Mouse (Mus musculus): Measurements from ENCODE around the gene Tardbp. TPM values are rescaled to one million over a fixed set of nuclear protein-coding genes. Genes with fewer than 3 reads are reported as not detected.

Tardbp gene
- polyA plus RNA-seq (2012; rRNA removed) = 577 and 654 TPM in 2 replicates

DNA sequence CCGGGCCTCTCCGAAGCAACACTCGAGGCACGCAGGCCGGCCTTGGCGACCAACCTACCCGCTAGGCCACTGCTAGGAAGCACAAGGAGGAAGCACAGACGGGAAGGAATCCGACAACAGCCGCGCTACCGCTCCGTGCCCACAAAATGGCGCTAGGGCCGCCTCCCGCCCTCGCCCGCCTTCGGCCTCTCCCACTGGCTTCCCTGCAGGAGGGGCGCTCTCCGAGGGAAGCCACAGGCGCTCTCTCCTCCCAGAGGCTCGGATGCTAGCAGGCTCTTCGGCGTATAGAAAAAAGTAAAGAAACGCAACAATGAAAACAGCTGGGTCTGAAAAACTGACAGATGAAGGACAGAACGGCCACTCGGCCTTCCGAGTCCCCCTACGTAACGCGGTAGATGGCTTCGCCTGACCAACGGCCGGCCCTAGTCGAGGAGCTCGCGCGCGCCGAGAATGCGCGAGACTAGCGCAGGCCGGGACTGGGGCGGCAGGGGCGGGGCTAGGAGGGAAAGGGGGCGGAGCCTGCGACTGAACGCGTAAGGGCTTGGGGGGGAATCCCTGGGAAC, at the start of gene Tardbp:
Tardbp (minus strand) TSS at position 397 of the 563 bp plus-strand sequence.

DNA sequence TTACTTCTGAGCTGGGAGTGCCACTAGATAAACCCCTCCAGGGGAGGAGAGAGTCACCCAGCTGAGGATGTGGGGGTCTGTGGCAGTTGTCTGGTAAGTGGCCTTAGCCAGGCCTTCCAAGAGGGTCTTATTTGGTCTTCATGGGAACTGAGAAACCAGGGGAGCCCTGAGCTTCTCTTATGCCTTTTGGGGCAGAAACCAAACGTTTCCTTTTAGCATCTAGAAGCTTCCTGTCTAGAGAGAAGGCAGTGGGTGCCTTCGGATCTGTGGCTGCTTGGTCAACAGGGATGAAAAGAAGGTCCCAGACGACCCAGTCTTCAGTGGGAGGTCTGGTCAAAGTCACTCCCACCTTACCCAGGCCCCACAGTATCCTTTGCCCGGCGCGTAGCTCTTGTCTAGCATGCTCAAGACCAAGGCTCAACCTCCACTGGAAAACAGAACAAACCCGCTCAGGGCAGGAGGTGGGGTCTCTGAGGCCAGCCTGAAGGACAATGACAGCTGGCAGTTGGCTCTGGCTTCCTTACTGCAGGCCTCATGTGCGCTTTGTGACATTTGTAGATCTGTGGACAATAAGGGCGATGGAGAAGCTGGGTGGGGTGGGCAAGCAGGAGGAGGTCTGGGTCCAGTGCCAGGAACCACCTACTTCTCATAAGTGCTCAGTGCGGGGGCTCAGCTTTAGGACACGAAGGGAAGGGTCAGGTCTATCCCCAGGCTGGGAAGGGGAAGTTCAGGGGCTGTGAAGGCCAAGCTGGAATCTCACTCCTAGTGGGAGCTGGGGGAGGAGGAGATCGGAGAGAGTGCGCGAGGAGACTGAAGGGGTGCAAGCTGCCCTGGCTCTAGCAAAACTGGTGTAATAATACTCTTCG, 16.7 kb upstream of the Tardbp start, which contains the start of gene Gm572:
Gm572 (plus strand) TSS at position 27 of the 866 bp plus-strand sequence.

DNA sequence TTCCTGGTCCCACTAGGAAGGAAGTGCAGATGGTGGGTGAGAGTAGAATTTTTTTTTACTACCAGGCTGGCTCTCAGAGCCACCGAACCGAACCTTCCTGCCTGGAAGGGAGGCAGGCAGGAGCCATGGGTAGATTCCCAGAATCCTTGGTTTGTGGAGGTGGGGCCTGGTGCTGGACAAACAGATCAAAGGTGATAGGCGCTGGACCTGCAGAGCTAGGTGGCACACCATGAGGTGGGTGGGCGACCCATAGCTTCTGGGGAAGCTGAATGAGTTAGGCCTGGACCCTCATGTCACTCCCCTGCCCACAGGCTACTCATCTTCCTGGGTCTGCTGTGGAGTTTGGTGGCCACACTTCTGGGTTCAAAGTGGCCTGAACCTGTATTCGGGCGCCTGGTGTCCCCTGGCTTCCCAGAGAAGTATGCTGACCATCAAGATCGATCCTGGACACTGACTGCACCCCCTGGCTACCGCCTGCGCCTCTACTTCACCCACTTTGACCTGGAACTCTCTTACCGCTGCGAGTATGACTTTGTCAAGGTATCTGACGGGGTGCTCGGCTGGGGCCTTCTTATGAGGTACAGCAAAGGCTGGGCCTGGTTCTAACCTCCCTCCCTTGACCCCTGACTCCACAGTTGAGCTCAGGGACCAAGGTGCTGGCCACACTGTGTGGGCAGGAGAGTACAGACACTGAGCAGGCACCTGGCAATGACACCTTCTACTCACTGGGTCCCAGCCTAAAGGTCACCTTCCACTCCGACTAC, 24.3 kb downstream of the Tardbp start, which contains the start of gene Masp2:
Masp2 (plus strand) TSS at position 198 of the 764 bp plus-strand sequence.

DNA sequence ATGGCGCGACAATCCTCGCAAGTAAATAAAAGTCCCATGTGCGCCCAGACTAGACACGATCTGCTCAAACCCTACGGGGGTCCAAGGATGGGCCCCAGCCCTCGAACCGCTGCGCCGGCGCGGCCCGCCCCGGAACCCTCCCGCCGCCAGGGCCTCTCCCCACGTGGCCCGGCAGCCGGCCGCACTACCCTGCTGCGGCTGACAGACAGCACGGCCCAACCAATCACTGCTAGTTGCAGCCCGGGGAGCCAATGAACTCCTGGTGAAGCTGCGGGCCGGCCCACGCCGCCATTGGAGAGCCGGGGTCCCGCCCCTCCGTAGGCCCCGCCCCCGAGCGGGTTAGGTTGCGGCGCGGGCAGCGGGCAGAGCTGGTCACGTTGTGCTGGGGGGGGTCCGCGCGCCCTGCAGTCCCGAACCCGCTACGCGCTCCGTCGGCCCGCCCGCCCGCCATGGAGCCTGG, 35.6 kb downstream of the Tardbp start, which contains the start of gene Srm:
Srm (plus strand) TSS at position 333 of the 460 bp plus-strand sequence.

Other genes starting within 250 kb of the Tardbp start
- gene Ubiad1, start 182.2 kb downstream of the Tardbp start, polyA plus RNA-seq (2012; rRNA removed) = 12.4 and 13.0 TPM in 2 replicates
- gene Mtor, start 178.4 kb downstream of the Tardbp start, polyA plus RNA-seq (2012; rRNA removed) = 27.3 and 30.4 TPM in 2 replicates
- 0.06 and 0.36 TPM in 2 replicates for gene Angptl7, start 126.6 kb downstream of the Tardbp start, polyA plus RNA-seq (2012; rRNA removed)
- gene Exosc10, start 68.6 kb downstream of the Tardbp start, polyA plus RNA-seq (2012; rRNA removed) = 73.2 and 76.9 TPM in 2 replicates
- 111 and 122 TPM in 2 replicates for gene Srm, start 35.5 kb downstream of the Tardbp start, polyA plus RNA-seq (2012; rRNA removed)
- 1.3 and 1.5 TPM in 2 replicates for gene Masp2, start 24.5 kb downstream of the Tardbp start, polyA plus RNA-seq (2012; rRNA removed)
- not detected in 2 replicates for gene Gm572, start 16.3 kb upstream of the Tardbp start, polyA plus RNA-seq (2012; rRNA removed)
- 3.4 and 5.3 TPM in 2 replicates for gene Casz1, start 177.4 kb upstream of the Tardbp start, polyA plus RNA-seq (2012; rRNA removed)

All from central nervous system, embryonic 14 days (tissue).